Mouse (Mus musculus) frontal cortex, adult 2 months (tissue): ENCODE measurements at regions not wholly inside any gene's neighbourhood (a gene's known extent, or its start where the extent isn't known, plus 50 kb on each side); places are given as distances from the start of the nearest gene placed in this dataset.

Experiments used
- DNase-seq, 2 experiments: peaks; one replicate each; pipeline ENCODE4 v3.0.0; 2022; ENCODE audit warnings: low spot score in 1 of 2; ENCODE audit errors: extremely low spot score in 1 of 2

DNA sequence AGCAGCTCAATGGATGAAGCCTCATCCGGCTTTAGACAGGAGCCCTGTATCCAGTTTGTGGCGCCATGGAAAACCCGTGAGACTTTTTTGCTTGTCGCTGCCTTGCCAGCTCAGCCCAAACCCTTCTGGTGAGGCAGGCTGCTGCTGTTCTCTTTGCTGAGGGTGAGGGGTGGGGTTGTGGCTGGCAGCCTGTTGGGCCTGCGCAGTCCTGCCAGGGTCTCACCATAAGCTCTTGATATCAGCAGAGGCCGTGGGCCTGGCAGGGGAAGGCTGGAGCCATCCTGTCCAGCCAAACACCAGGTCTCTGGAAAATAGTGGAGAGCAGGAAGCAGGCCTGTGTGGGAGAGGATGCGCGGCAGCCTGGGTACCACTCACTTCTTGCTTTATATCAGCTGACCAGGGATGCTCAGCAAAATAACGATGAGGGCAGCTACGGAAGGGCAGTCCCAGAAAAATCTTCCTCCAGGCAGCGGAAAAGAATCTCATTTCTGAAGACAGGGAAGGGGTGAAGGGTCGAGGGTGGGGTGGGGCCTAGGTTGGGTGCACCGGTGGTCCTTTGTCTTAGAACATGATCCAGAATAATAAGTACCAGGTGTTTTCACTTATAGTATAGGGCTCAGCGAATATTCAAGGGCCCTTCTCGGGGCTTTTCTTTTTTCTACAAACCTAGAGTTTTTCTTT, 73.4 kb upstream of the Medag start:
- peak in 1 of 2 experiments; percentile 69 for DNase-seq

- DNase-seq = no peak
These were observed 72.9 kb upstream of the Medag start for GRCm38 (mm10) chr5:149338697-149339078.

- peak in 1 of 2 experiments; percentile 50 for DNase-seq
These were observed 71.2 kb upstream of the Medag start for GRCm38 (mm10) chr5:149340361-149340760.

GRCm38 (mm10) chr5:149341461-149341860, 70.1 kb upstream of the Medag start:
- no peak for DNase-seq

GRCm38 (mm10) chr5:149343610-149344527, 67.7 kb upstream of the Medag start:
- DNase-seq = no peak

DNA sequence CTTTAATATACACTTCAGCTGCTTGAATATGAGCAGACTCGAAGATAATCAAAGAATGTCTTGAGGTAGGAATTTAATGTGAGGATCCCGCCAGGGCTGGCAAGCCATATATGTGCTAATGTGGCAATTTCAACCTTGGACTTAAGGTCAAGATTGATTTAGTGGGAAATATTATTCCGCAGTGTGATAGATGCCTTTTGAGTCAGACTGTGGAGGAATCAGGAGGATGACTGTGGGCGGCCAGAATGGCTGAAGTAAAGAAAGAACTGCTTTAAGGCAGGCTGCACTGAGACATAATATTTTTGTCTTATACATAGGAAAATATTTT, 67.1 kb upstream of the Medag start:
- peak in 1 of 2 experiments; percentile 40 for DNase-seq

- no peak for DNase-seq
These were observed 66.4 kb upstream of the Medag start for GRCm38 (mm10) chr5:149345161-149345560.

DNA sequence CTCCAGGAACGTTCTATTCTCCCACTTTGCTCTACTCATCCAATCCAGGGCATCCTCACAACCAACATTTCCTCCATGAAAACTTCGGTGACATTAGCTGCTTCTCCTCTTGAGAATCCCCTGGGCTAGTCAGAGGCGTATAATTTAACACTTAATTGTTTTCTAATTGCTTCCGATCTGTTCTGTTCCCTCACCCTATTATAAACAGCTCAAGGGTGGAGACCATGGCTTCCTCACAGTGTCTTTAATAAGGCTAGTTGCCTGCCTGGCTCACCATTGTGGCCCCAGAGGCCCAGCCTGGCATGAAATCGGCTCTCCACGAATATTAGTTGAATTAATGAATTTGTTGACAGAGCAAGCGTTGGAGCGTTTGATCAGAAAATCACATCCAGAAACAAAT, 61.9 kb upstream of the Medag start:
- no peak for DNase-seq

- DNase-seq = no peak
These were observed 58.4 kb upstream of the Medag start for GRCm38 (mm10) chr5:149353039-149353655.

DNA sequence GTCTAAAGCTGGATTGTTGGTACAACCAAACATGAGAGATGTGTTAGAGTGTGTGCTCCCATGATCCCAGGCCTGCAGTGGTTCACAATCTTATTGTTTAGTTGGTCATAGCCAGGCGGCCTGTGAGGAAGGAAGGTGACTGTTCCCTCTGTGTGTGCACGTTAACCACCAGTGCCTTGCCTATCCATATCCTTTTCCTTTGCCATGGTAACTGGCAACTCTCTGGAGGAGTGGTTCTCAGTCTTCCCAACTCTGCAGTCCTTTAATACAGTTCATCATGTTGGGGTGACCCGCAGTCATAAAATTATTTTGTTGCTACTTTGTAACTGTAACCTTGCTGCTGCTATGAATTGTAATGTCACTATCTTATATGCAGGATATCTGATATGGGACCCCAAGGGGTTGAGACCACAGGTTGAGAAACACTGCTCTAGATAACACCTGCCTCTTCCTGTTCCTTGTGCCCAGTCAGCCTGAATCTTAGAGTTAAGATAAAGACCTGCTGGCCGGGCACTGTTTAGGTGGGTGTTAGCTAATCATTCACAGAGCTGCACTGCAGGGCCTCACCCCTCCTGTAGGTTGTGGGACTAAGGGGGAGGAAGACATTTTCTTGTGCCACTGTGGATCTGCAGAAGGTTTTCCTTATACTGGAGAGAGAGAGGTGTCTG, 57.0 kb upstream of the Medag start:
- no peak for DNase-seq

DNA sequence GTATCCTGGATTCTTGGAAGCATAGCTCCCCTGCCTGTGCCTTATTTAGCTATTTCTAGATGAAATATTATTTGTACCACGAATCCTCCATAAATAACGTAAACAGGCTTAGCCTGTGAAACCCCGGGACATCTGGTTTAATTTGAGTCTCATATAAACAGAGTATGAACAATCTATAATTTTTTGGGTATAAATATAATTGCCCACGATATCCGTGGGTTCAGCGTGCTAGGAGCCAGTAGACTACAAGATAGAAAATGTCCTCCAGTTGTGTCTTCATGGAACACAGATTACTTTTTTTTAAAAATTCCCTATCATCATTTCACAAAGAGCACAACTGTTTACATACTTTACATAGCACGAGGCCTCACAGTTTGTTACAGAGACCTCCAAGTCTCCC, 56.4 kb upstream of the Medag start:
- DNase-seq = no peak

- DNase-seq = no peak
These were observed 54.6 kb upstream of the Medag start for GRCm38 (mm10) chr5:149356970-149357369.
